Mouse (Mus musculus) kidney, adult 2 months (tissue): ENCODE results near the gene Sult2b1.

Experiments
- CTCF ChIP-seq: fragments of 200-500 bp; conservative IDR thresholded peaks from 2 replicates; pipeline ENCODE4 v1.5.1; 2011; ENCODE audit warnings: low read depth, mild to moderate bottlenecking, control low read depth, low read length, moderate library complexity, mixed read lengths; ENCODE audit not compliant: insufficient read depth, insufficient read length
- POLR2A ChIP-seq: fragments of 200-500 bp; IDR thresholded peaks from one replicate; pipeline ENCODE4 v1.6.1; 2011; ENCODE audit warnings: low read depth, low read length, control low read depth

GRCm38 (mm10) chr7:45725713-45726112 lies 58.8 kb downstream of the Sult2b1 start, which contains the start of gene Spaca4:
- TF ChIP-seq CTCF (no peak), POLR2A (no peak)
